Mouse (Mus musculus) embryonic facial prominence, embryonic 12.5 days (tissue): ENCODE measurements around the gene Cops9. TPM values are rescaled to one million over a fixed set of nuclear protein-coding genes. Genes with fewer than 3 reads are reported as not detected.

Source experiments
- polyA plus RNA-seq: library from polyadenylated mRNA; unstranded; fragments of >200 nt; fragmentation: Nextera tagmentation; extraction: Ambion mirVana; gene quantifications from 2 replicates; pipeline ENCODE4 v1.2.1, GENCODE M21; 2016

The Cops9 gene
- polyA plus RNA-seq, 1 experiment from 2014 or later = 340 TPM

Other genes with a start within 250 kb of the Cops9 start
- 255 and 278 TPM in 2 replicates for gene Ndufa10, start 168.1 kb downstream of the Cops9 start, polyA plus RNA-seq
- gene Olfr1416, start 156.9 kb downstream of the Cops9 start, polyA plus RNA-seq = not detected in 2 replicates
- not detected in 2 replicates for gene Olfr1415, start 145.9 kb downstream of the Cops9 start, polyA plus RNA-seq
- gene Olfr1414, start 123.3 kb downstream of the Cops9 start, polyA plus RNA-seq = not detected in 2 replicates
- not detected in 2 replicates for gene Olfr1413, start 70.7 kb downstream of the Cops9 start, polyA plus RNA-seq
- gene Olfr1412, start 56.2 kb downstream of the Cops9 start, polyA plus RNA-seq = not detected in 2 replicates
- not detected in 2 replicates for gene Olfr1411, start 47.6 kb downstream of the Cops9 start, polyA plus RNA-seq
- not detected in 2 replicates for gene Olfr1410, start 36.2 kb downstream of the Cops9 start, polyA plus RNA-seq
- gene Olfr12, start 24.2 kb downstream of the Cops9 start, polyA plus RNA-seq = 0.13 TPM in 1 of 2 replicates, not detected in the other
- 0.17 TPM in 1 of 2 replicates, not detected in the other for gene Otos, start 6.9 kb upstream of the Cops9 start, polyA plus RNA-seq
- gene Gpc1, start 189.7 kb upstream of the Cops9 start, polyA plus RNA-seq = 79.8 and 81.4 TPM in 2 replicates